Mouse (Mus musculus) small intestine, adult 2 months (tissue): ENCODE data around the gene Mast4. TPM values are rescaled to one million over a fixed set of nuclear protein-coding genes. Genes with fewer than 3 reads are reported as not detected.

Experiments used
- H3K27ac ChIP-seq: fragments of 200-500 bp; 2 replicates; pipeline ENCODE4 v1.5.1; 2012; ENCODE audit warnings: low read depth, low read length, control low read depth, inconsistent platforms; ENCODE audit not compliant: insufficient read depth
- H3K27me3 ChIP-seq: fragments of 200-500 bp; 2 replicates; pipeline ENCODE4 v1.6.1; 2012; ENCODE audit warnings: mild to moderate bottlenecking, moderate library complexity, low read length, inconsistent platforms; ENCODE audit not compliant: control insufficient read depth, insufficient read depth
- H3K36me3 ChIP-seq: fragments of 200-500 bp; 2 replicates; pipeline ENCODE4 v1.6.1; 2012; ENCODE audit warnings: mild to moderate bottlenecking, low read length, control low read depth, inconsistent platforms; ENCODE audit not compliant: control insufficient read depth, insufficient read depth
- H3K4me1 ChIP-seq: fragments of 200-500 bp; 2 replicates; pipeline ENCODE4 v1.6.1; 2012; ENCODE audit warnings: low read length, inconsistent platforms, mixed read lengths; ENCODE audit not compliant: control insufficient read depth, insufficient read depth, insufficient read length
- H3K4me3 ChIP-seq: fragments of 200-500 bp; 2 replicates; pipeline ENCODE4 v1.5.1; 2012; ENCODE audit warnings: low read depth, mild to moderate bottlenecking, control low read depth, inconsistent platforms, low read length, moderate library complexity
- CTCF ChIP-seq: fragments of 200-500 bp; IDR thresholded peaks from 2 replicates; pipeline ENCODE4 v1.5.1; 2012; ENCODE audit warnings: low read depth, mild to moderate bottlenecking, control low read depth, inconsistent platforms, low read length, moderate library complexity, mixed read lengths; ENCODE audit not compliant: insufficient replicate concordance, insufficient read length; ENCODE audit errors: extremely low read depth
- POLR2A ChIP-seq: fragments of 200-500 bp; IDR thresholded peaks from 2 replicates; pipeline ENCODE4 v1.6.1; 2012; ENCODE audit warnings: low read depth, mild to moderate bottlenecking, control low read depth, inconsistent platforms, low read length, moderate library complexity
- WGBS: fragments of 180-500 bp; shearing (Covaris S2); methylation state at CpG from one replicate; pipeline ENCODE4 v1.1.7; 2018; 5-methylcytosine and 5-hydroxymethylcytosine counted together
- polyA plus RNA-seq: library from polyadenylated mRNA; depleted of rRNA; stranded (reverse); fragments of >200 nt; gene quantifications from 2 replicates; pipeline ENCODE4 v1.2.3, GENCODE M21; 2012

Gene Mast4
- polyA plus RNA-seq, 1 experiment, result 5.3 TPM

DNA sequence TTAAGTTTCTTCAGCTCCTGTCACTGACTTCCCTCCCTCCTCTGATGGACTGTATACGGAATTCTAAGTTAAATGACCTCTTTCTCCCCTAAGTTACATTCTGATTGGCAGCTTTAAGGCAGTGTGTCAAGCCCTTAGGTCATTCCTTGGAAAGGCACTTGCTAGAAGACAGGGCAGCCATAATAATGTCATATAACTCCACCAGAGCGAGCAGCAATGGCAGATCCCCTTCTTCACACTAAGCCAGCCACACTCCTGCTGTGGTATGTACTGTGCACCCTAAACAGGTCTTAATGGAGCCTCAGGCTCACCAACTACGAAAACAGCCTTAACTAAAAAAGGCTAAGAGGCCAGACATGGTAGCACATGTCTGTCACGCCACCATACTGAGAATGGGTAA lies 123.6 kb downstream of the Mast4 start:
- H3K4me1 ChIP-seq, result no peaks in the 10 kb centered on the region
- 82% methylated on average over 4 of the region's 4 CpGs for WGBS
- no peak overlapping the region for H3K4me3 ChIP-seq
- no peak overlapping the region for H3K27ac ChIP-seq
- H3K27me3 ChIP-seq, result no peaks in the 10 kb centered on the region
- no peak for TF ChIP-seq CTCF
- no peak for TF ChIP-seq POLR2A
- H3K36me3 ChIP-seq, result no peaks in the 10 kb centered on the region

- TF ChIP-seq POLR2A (no peak), CTCF (no peak)
- Histone ChIP-seq H3K27me3 (no peaks in the 10 kb centered on the region), H3K4me1 (no peaks in the 10 kb centered on the region), H3K4me3 (no peak overlapping the region), H3K27ac (no peak overlapping the region), H3K36me3 (no peaks in the 10 kb centered on the region)
- 59% methylated on average over 4 of the region's 4 CpGs for WGBS
Observed at GRCm38 (mm10) chr13:103207199-103207598, 127.1 kb downstream of the Mast4 start.

GRCm38 (mm10) chr13:103206644-103207043 lies 127.7 kb downstream of the Mast4 start:
- no peak overlapping the region for H3K4me3 ChIP-seq
- H3K4me1 ChIP-seq, result no peaks in the 10 kb centered on the region
- no peak overlapping the region for H3K27ac ChIP-seq
- TF ChIP-seq CTCF (no peak), POLR2A (no peak)
- WGBS, result 78% methylated on average over 9 of the region's 9 CpGs
- H3K36me3 ChIP-seq, result no peaks in the 10 kb centered on the region
- no peaks in the 10 kb centered on the region for H3K27me3 ChIP-seq

DNA sequence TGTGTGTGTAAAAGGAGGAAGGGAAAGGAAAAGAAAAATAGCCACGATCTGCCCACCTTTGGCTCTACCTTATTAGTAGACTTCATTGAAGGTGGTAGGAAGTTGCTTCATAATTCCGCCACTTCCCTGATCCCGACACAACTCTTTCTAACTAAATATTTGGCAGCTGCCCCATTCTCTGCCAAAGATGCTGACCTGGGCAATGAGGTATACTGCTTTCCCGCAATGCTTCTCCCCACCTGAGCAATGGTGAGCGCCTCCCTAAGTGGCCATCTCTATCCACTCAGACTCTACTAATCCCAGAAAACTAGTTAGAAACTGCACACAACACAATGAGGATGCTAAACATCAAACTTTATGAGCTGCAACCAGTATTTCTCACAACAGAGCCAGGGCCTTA lies 129.1 kb downstream of the Mast4 start:
- H3K4me1 ChIP-seq, result no peaks in the 10 kb centered on the region
- no peaks in the 10 kb centered on the region for H3K36me3 ChIP-seq
- no peaks in the 10 kb centered on the region for H3K27me3 ChIP-seq
- no peak overlapping the region for H3K27ac ChIP-seq
- no peak overlapping the region for H3K4me3 ChIP-seq
- TF ChIP-seq POLR2A, result no peak
- WGBS, result 87% methylated on average over 5 of the region's 5 CpGs

DNA sequence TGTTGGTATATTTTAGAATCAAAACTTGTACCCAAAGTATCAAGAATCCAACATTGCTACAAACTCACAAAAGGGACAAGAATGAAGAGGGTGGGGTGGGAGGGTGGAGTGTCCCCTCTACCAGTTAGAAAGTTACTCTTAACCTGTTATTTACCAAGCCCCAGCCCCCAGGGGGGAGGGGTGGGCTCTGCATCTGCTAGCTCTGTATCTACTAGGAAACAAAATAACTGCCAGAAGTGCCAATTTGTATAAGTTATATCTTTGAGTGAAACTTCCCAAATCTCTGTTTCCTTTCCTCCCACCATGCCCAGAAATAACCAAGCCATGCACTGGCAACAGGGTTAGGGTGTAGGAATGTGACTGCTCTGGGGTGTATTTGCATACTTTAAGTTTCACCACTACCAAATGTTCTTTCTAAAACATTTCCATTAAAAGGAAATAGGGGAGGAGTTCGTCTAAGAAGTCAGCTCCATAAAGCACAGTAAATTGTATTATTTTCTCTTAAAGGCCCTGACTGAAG lies 130.9 kb downstream of the Mast4 start:
- TF ChIP-seq CTCF, result no peak
- TF ChIP-seq POLR2A, result no peak
- WGBS, result 47% methylated on average over 1 of the region's 1 CpGs
- no peaks in the 10 kb centered on the region for H3K27me3 ChIP-seq

GRCm38 (mm10) chr13:103201016-103201760 lies 133.1 kb downstream of the Mast4 start:
- Histone ChIP-seq H3K27me3 (no peaks in the 10 kb centered on the region), H3K36me3 (no peaks in the 10 kb centered on the region), H3K4me1 (no peaks in the 10 kb centered on the region), H3K4me3 (no peak overlapping the region), H3K27ac (no peak overlapping the region)
- TF ChIP-seq CTCF, result no peak
- TF ChIP-seq POLR2A, result no peak
- WGBS, result 73% methylated on average over 10 of the region's 10 CpGs

More for the DNA sequence above, 130.9 kb downstream of the Mast4 start:
- H3K36me3 ChIP-seq, result no peaks in the 10 kb centered on the region
- no peak overlapping the region for H3K27ac ChIP-seq
- no peak overlapping the region for H3K4me3 ChIP-seq
- H3K4me1 ChIP-seq, result no peaks in the 10 kb centered on the region

- Histone ChIP-seq H3K36me3 (no peaks in the 10 kb centered on the region), H3K27ac (no peak overlapping the region), H3K4me3 (no peak overlapping the region), H3K27me3 (no peaks in the 10 kb centered on the region), H3K4me1 (no peaks in the 10 kb centered on the region)
- 48% methylated on average over 2 of the region's 2 CpGs for WGBS
- no peak for TF ChIP-seq CTCF
- no peak for TF ChIP-seq POLR2A
Observed at GRCm38 (mm10) chr13:103199823-103200660, 134.3 kb downstream of the Mast4 start.
